Mouse (Mus musculus): ENCODE results near the gene Smc6. TPM values are rescaled to one million over a fixed set of nuclear protein-coding genes. Genes with fewer than 3 reads are reported as not detected.

The Smc6 gene
- polyA plus RNA-seq, 1 experiment from 2014 or later: 97.1 TPM

- Histone ChIP-seq H3K36me3 (ENCODE audit: control insufficient read depth, insufficient read depth, low read length) (no peaks in the 10 kb centered on the region), H3K9me3 (replicated peaks; ENCODE audit: control insufficient read depth, low read length, poor library complexity, severe bottlenecking) (no peaks in the 10 kb centered on the region), H3K27me3 (ENCODE audit: control insufficient read depth, insufficient read depth, low read depth, low read length) (no peaks in the 10 kb centered on the region), H3K27ac (ENCODE audit: low read length) (no peak overlapping the region), H3K9ac (ENCODE audit: low read depth, low read length) (no peak overlapping the region), H3K4me1 (ENCODE audit: control insufficient read depth, insufficient read depth, low read length) (no peaks in the 10 kb centered on the region), H3K4me2 (ENCODE audit: low read length) (no peak overlapping the region), H3K4me3 (ENCODE audit: low read depth, low read length) (no peak overlapping the region)
- ATAC-seq: no peak
- WGBS: 60% methylated on average over 5 of the region's 5 CpGs
These were observed 84.2 kb downstream of the Smc6 start for GRCm38 (mm10) chr12:11349870-11350269.

DNA sequence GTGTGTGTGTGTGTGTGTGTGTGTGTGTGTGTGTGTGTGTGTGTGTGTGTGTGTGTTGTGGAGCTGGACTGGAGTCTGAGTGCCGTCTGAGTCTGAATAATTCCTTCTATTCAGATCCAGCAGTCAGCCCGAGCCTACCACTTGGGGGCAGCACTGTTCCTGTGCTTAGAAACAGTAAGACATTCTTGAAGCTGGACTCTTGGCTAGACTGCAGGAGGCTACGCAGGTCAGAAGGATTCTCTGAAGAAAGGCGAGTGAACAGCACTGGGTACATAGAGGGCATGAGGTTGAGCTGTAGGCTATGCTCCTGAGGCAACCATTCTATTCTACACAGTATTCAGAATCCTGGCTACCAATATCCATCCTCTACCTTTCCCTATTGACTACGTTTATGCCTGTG lies 85.2 kb downstream of the Smc6 start:
- no peaks in the 10 kb centered on the region for H3K36me3 ChIP-seq (ENCODE audit: control insufficient read depth, insufficient read depth, low read length)
- ATAC-seq: peak; percentile 24; the same call in 1 of the 2 replicates
- H3K9ac ChIP-seq (ENCODE audit: low read depth, low read length): no peak overlapping the region
- H3K4me1 ChIP-seq (ENCODE audit: control insufficient read depth, insufficient read depth, low read length): no peaks in the 10 kb centered on the region
- no peaks in the 10 kb centered on the region for H3K9me3 ChIP-seq (replicated peaks; ENCODE audit: control insufficient read depth, low read length, poor library complexity, severe bottlenecking)
- H3K27me3 ChIP-seq (ENCODE audit: control insufficient read depth, insufficient read depth, low read depth, low read length): no peaks in the 10 kb centered on the region
- WGBS: 30% methylated on average over 5 of the region's 5 CpGs
- H3K4me2 ChIP-seq (ENCODE audit: low read length): no peak overlapping the region
- no peak overlapping the region for H3K27ac ChIP-seq (ENCODE audit: low read length)
- no peak overlapping the region for H3K4me3 ChIP-seq (ENCODE audit: low read depth, low read length)

GRCm38 (mm10) chr12:11362435-11362834 lies 96.7 kb downstream of the Smc6 start:
- Histone ChIP-seq H3K36me3 (ENCODE audit: control insufficient read depth, insufficient read depth, low read length) (no peaks in the 10 kb centered on the region), H3K4me3 (ENCODE audit: low read depth, low read length) (no peak overlapping the region), H3K27ac (ENCODE audit: low read length) (no peak overlapping the region), H3K4me2 (ENCODE audit: low read length) (no peak overlapping the region), H3K9ac (ENCODE audit: low read depth, low read length) (no peak overlapping the region), H3K9me3 (replicated peaks; ENCODE audit: control insufficient read depth, low read length, poor library complexity, severe bottlenecking) (no peaks in the 10 kb centered on the region), H3K27me3 (ENCODE audit: control insufficient read depth, insufficient read depth, low read depth, low read length) (no peaks in the 10 kb centered on the region), H3K4me1 (ENCODE audit: control insufficient read depth, insufficient read depth, low read length) (peaks cover 7% of the 10 kb centered on the region; the same call in 1 of the 2 replicates)
- 74% methylated on average over 6 of the region's 6 CpGs for WGBS
- ATAC-seq: peak; percentile 87

DNA sequence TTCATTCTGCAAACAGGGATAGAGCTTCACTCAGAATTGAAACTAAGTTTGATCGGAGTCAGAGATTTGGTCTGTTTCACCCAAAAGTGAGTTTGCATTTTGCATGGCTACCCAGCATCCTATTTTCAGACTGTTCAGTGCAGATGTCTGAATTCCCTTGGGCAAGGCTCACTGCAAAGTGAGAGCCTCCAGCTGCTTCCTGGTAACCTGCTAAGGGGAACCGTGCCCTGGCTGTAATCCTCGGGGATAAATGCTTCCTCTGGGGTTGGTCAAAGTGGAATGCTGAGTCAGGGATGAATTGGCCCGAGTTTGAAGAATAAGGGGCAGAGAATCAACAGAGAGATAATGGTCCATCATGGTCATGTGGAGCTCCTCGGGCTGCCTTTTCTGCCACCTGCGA lies 99.2 kb downstream of the Smc6 start:
- H3K36me3 ChIP-seq (ENCODE audit: control insufficient read depth, insufficient read depth, low read length): no peaks in the 10 kb centered on the region
- H3K4me2 ChIP-seq (ENCODE audit: low read length): no peak overlapping the region
- no peaks in the 10 kb centered on the region for H3K9me3 ChIP-seq (replicated peaks; ENCODE audit: control insufficient read depth, low read length, poor library complexity, severe bottlenecking)
- no peak overlapping the region for H3K9ac ChIP-seq (ENCODE audit: low read depth, low read length)
- no peak overlapping the region for H3K27ac ChIP-seq (ENCODE audit: low read length)
- H3K4me1 ChIP-seq (ENCODE audit: control insufficient read depth, insufficient read depth, low read length): peaks cover 8% of the 10 kb centered on the region
- H3K27me3 ChIP-seq (ENCODE audit: control insufficient read depth, insufficient read depth, low read depth, low read length): no peaks in the 10 kb centered on the region
- ATAC-seq: no peak
- 64% methylated on average over 6 of the region's 6 CpGs for WGBS
- no peak overlapping the region for H3K4me3 ChIP-seq (ENCODE audit: low read depth, low read length)

- 84% methylated on average over 3 of the region's 3 CpGs for WGBS
- no peak for ATAC-seq
These were observed 101.5 kb downstream of the Smc6 start for GRCm38 (mm10) chr12:11367099-11367765.

More at GRCm38 (mm10) chr12:11367099-11367765, 101.5 kb downstream of the Smc6 start:
- Histone ChIP-seq H3K4me3 (ENCODE audit: low read depth, low read length) (no peak overlapping the region), H3K27ac (ENCODE audit: low read length) (no peak overlapping the region), H3K4me2 (ENCODE audit: low read length) (no peak overlapping the region), H3K9ac (ENCODE audit: low read depth, low read length) (no peak overlapping the region), H3K27me3 (ENCODE audit: control insufficient read depth, insufficient read depth, low read depth, low read length) (no peaks in the 10 kb centered on the region), H3K36me3 (ENCODE audit: control insufficient read depth, insufficient read depth, low read length) (no peaks in the 10 kb centered on the region), H3K4me1 (ENCODE audit: control insufficient read depth, insufficient read depth, low read length) (peaks cover 10% of the 10 kb centered on the region), H3K9me3 (replicated peaks; ENCODE audit: control insufficient read depth, low read length, poor library complexity, severe bottlenecking) (no peaks in the 10 kb centered on the region)

Small RNAs within 50 kb of the gene (microRNA-seq; reads per million reads assigned to microRNA genes)
- not detected for gene Mir7675

Other genes with a start within 250 kb of the Smc6 start
- gene Kcns3, start 114.8 kb upstream of the Smc6 start, polyA plus RNA-seq (2015; fragmentation: Nextera tagmentation; extraction: Ambion mirVana): 0.26 and 0.33 TPM in 2 replicates
- not detected in 2 replicates for gene Msgn1, start 56.9 kb upstream of the Smc6 start, polyA plus RNA-seq (2015; fragmentation: Nextera tagmentation; extraction: Ambion mirVana)
- 1.2 and 1.6 TPM in 2 replicates for gene Gen1, start 85 bp upstream of the Smc6 start, polyA plus RNA-seq (2015; fragmentation: Nextera tagmentation; extraction: Ambion mirVana)
- 80.5 and 145 TPM in 2 replicates for gene Vsnl1, start 170.7 kb downstream of the Smc6 start, polyA plus RNA-seq (2015; fragmentation: Nextera tagmentation; extraction: Ambion mirVana)
- 0.52 and 0.70 TPM in 2 replicates for gene Rad51ap2, start 190.2 kb downstream of the Smc6 start, polyA plus RNA-seq (2015; fragmentation: Nextera tagmentation; extraction: Ambion mirVana)

Measured in midbrain, embryonic 16.5 days (tissue).